In the genomic region with DNA sequence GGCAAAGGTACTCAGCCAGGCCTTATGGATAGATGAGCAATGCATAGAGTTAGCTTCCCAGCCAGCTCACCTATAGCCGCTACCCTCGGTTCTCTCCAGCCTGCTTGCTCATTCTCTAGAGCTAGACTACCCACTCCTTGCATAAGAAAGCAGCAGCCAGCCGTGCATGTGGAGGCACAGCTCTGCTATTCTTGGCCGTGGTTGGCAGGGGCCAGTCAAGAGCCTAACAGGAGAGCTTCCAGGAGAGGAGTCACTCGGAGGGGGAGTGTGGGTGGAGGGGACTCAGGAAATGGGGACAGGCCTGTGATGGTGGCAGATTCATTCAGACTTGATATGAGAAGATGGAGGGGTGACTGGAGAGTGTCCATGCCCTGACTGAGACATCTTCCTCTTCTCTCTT, we compare ENCODE assay signal across 13 mouse cellular contexts. TPM values are rescaled to one million over a fixed set of nuclear protein-coding genes. Genes with fewer than 3 reads are reported as not detected.
DNase-seq lines count a peak whose midpoint lies in the region; ATAC-seq and TF ChIP-seq lines count a peak whose summit lies in the region.
"Had no signal": no experiment of that assay in that cellular context is flagged by ENCODE, and none has a peak within 500 bp of the region (broad histone marks: within the 10 kb centered on the region; RNA-seq: fewer than 3 reads in every experiment).

No protein-coding gene starts in this region.

- H3K9me3 ChIP-seq in heart, embryonic 12.5 days (replicated peaks), result no peaks in the 10 kb centered on the region
- H3K9me3 ChIP-seq: forebrain, embryonic 13.5 days; hindbrain, embryonic 10.5 days; lung, embryonic 15.5 days; midbrain, embryonic 15.5 days had no signal

- no peaks in the 10 kb centered on the region for H3K27me3 ChIP-seq in heart, embryonic 12.5 days (replicated peaks)
- H3K27me3 ChIP-seq: forebrain, embryonic 13.5 days; lung, embryonic 15.5 days; midbrain, embryonic 15.5 days had no signal

- H3K4me1 ChIP-seq in heart, embryonic 12.5 days (replicated peaks), result peaks cover 70% of the 10 kb centered on the region

- H3K4me3 ChIP-seq in heart, embryonic 12.5 days, result no peak overlapping the region
- H3K4me3 ChIP-seq in left cerebral cortex, adult 2 months, result peak overlapping the region; percentile 26
- H3K4me3 ChIP-seq: forebrain, embryonic 13.5 days; hindbrain, embryonic 10.5 days; lung, embryonic 15.5 days; midbrain, embryonic 15.5 days had no signal

- DNase-seq in heart, adult 11 months, result peak; percentile 98
- DNase-seq in MN1 (ENCODE audit: low spot score), result peak; percentile 29
- DNase-seq in frontal cortex, postnatal 36 days (ENCODE audit: low spot score in 2 of 2), result peak; percentile 85 to 90
- DNase-seq in left cerebral cortex, adult 2 months (ENCODE audit: extremely low spot score in 1 of 2, low spot score in 2 of 2), result peak; percentile 79 to 86
- DNase-seq in Muller cell, postnatal 12 days (ENCODE audit: inconsistent ontology term), result no peak
- no peak for DNase-seq in embryo, embryonic 10.5 days (ENCODE audit: low spot score)
- DNase-seq: kidney, adult 8-10 months had no signal

- H3K4me2 ChIP-seq in heart, embryonic 12.5 days, result no peak overlapping the region
- H3K4me2 ChIP-seq: forebrain, embryonic 13.5 days; lung, embryonic 15.5 days; midbrain, embryonic 15.5 days had no signal

- H3K36me3 ChIP-seq in heart, embryonic 12.5 days, result peaks cover 58% of the 10 kb centered on the region

- H3K9ac ChIP-seq in heart, embryonic 12.5 days, result no peak overlapping the region
- H3K9ac ChIP-seq: forebrain, embryonic 13.5 days; lung, embryonic 15.5 days; midbrain, embryonic 15.5 days had no signal

- ATAC-seq in heart, embryonic 12.5 days (ENCODE audit: insufficient number of reproducible peaks, low FRiP score), result no peak
- no peak for ATAC-seq in activated CD4-positive, CD25-positive, alpha-beta regulatory T cell, adult 4 months
- ATAC-seq: forebrain, embryonic 13.5 days; midbrain, embryonic 15.5 days had no signal

- no peak for TF ChIP-seq CTCF in left cerebral cortex, adult 2 months (IDR thresholded peaks at IDR 0.05)

- H3K27ac ChIP-seq in heart, embryonic 12.5 days (ENCODE audit: poor library complexity, severe bottlenecking), result no peak overlapping the region
- peak overlapping the region; percentile 100 for H3K27ac ChIP-seq in left cerebral cortex, adult 2 months
- H3K27ac ChIP-seq: forebrain, embryonic 13.5 days; hindbrain, embryonic 10.5 days; lung, embryonic 15.5 days; midbrain, embryonic 15.5 days had no signal

- intact Hi-C loops in left cerebral cortex, adult 2 months (cut with DNase I), result loop anchor here (5.0 kb wide), 1 partner anchor 421 kb away; a partner anchor contains a TSS

- WGBS in heart, embryonic 12.5 days, result 46% methylated on average over 5 of the region's 5 CpGs

RNA-seq across cellular contexts. Expression of a gene that starts 7.2 kb away (rescaled TPM):
- 37.6 and 37.8 TPM in 2 replicates for polyA plus RNA-seq in heart, embryonic 12.5 days (2016; fragmentation: Nextera tagmentation; extraction: Ambion mirVana)
- 10 to 100 TPM; 51.0 to 52.2 TPM for total RNA-seq in left cerebral cortex, adult 2 months (2021)
- polyA plus RNA-seq in activated CD4-positive, CD25-positive, alpha-beta regulatory T cell, adult 4 months (2017; shearing (Covaris generic)), result 1 to 10 TPM; 6.5 to 7.5 TPM

RNA-seq across cellular contexts. Expression of a gene that starts 8.0 kb away (rescaled TPM):
- 97.4 and 103 TPM in 2 replicates for polyA plus RNA-seq in heart, embryonic 12.5 days (2016; fragmentation: Nextera tagmentation; extraction: Ambion mirVana)
- total RNA-seq in left cerebral cortex, adult 2 months (2021), result 100 to 1,000 TPM; 287 to 321 TPM
- 10 to 100 TPM; 23.0 to 23.1 TPM for polyA plus RNA-seq in activated CD4-positive, CD25-positive, alpha-beta regulatory T cell, adult 4 months (2017; shearing (Covaris generic))

RNA-seq across cellular contexts. Expression of a gene that starts 19.0 kb away (rescaled TPM):
- 10.8 and 11.8 TPM in 2 replicates for polyA plus RNA-seq in heart, embryonic 12.5 days (2016; fragmentation: Nextera tagmentation; extraction: Ambion mirVana)
- total RNA-seq in left cerebral cortex, adult 2 months (2021), result 10 to 100 TPM in 1 of 2 experiments, 1 to 10 TPM in 1; 6.3 to 12.0 TPM
- polyA plus RNA-seq in activated CD4-positive, CD25-positive, alpha-beta regulatory T cell, adult 4 months (2017; shearing (Covaris generic)), result 10 to 100 TPM; 45.7 to 47.6 TPM

RNA-seq across cellular contexts. Expression of a gene that starts 42.6 kb away (rescaled TPM):
- polyA plus RNA-seq in heart, embryonic 12.5 days (2016; fragmentation: Nextera tagmentation; extraction: Ambion mirVana), result 50.8 and 52.0 TPM in 2 replicates
- total RNA-seq in left cerebral cortex, adult 2 months (2021), result 1 to 10 TPM; 3.2 to 6.2 TPM
- polyA plus RNA-seq in activated CD4-positive, CD25-positive, alpha-beta regulatory T cell, adult 4 months (2017; shearing (Covaris generic)), result 100 to 1,000 TPM; 143 to 179 TPM

RNA-seq across cellular contexts. Expression of a gene that starts 51.4 kb away (rescaled TPM):
- polyA plus RNA-seq in heart, embryonic 12.5 days (2016; fragmentation: Nextera tagmentation; extraction: Ambion mirVana), result 14.3 and 15.2 TPM in 2 replicates
- total RNA-seq in left cerebral cortex, adult 2 months (2021), result 100 to 1,000 TPM; 188 to 196 TPM
- not detected for polyA plus RNA-seq in activated CD4-positive, CD25-positive, alpha-beta regulatory T cell, adult 4 months (2017; shearing (Covaris generic))

Comparison
In these comparisons a context has a peak if more than half of its experiments do, and no peak if none do; other contexts are left out.
1. DNase-seq: peak in heart, adult 11 months (single experiment), MN1 (single experiment), frontal cortex, postnatal 36 days (2 of 2) and left cerebral cortex, adult 2 months (2 of 2); none in Muller cell, postnatal 12 days (single experiment) and embryo, embryonic 10.5 days (single experiment).